Mouse (Mus musculus): ENCODE data around the gene Cln5.

- no peak for TF ChIP-seq GATA1 (IDR thresholded peaks at IDR 0.05; ENCODE audit: low read length)
- TF ChIP-seq TAL1 (IDR thresholded peaks at IDR 0.05; ENCODE audit: low read length) = no peak
These were observed 28.7 kb downstream of the Cln5 start for GRCm38 (mm10) chr14:103098587-103099235.

All from erythroblast, embryonic 14.5 days (primary cell).